Mouse (Mus musculus): ENCODE results near the gene Lrrc39. TPM values are rescaled to one million over a fixed set of nuclear protein-coding genes. Genes with fewer than 3 reads are reported as not detected.

The Lrrc39 gene
- 0.34 and 0.49 TPM in 2 replicates for polyA plus RNA-seq (2014; fragmentation: Nextera tagmentation; extraction: Ambion mirVana)

GRCm38 (mm10) chr3:116562408-116563094, at the start of gene Lrrc39:
Gene Lrrc39 (plus strand): TSS chr3:116562973.
- Histone ChIP-seq H3K4me3 (replicated peaks; ENCODE audit: low read depth, low read length) (no peak within 1 kb of the TSS), H3K4me2 (ENCODE audit: low read length) (no peak within 1 kb of the TSS), H3K27ac (replicated peaks; ENCODE audit: low read depth, low read length) (no peak within 1 kb of the TSS), H3K27me3 (ENCODE audit: control insufficient read depth, insufficient read depth, low read length) (no peaks in the 10 kb centered on the region), H3K36me3 (ENCODE audit: control insufficient read depth, insufficient read depth, low read length) (no peaks in the 10 kb centered on the region), H3K4me1 (ENCODE audit: control insufficient read depth, insufficient read depth, low read length) (no peaks in the 10 kb centered on the region), H3K9me3 (ENCODE audit: control insufficient read depth, low read length) (no peaks in the 10 kb centered on the region), H3K9ac (replicated peaks; ENCODE audit: low read length) (no peak within 1 kb of the TSS)
- 84% methylated on average over 7 of the region's 7 CpGs for WGBS
- ATAC-seq (ENCODE audit: low FRiP score, low TSS enrichment), result no peak
- no peak for DNase-seq

GRCm38 (mm10) chr3:116520141-116520761, 42.5 kb upstream of the Lrrc39 start:
- Histone ChIP-seq H3K9me3 (ENCODE audit: control insufficient read depth, low read length) (no peaks in the 10 kb centered on the region), H3K4me1 (ENCODE audit: control insufficient read depth, insufficient read depth, low read length) (no peaks in the 10 kb centered on the region), H3K4me2 (ENCODE audit: low read length) (no peak overlapping the region), H3K9ac (replicated peaks; ENCODE audit: low read length) (no peak overlapping the region), H3K4me3 (replicated peaks; ENCODE audit: low read depth, low read length) (no peak overlapping the region), H3K27ac (replicated peaks; ENCODE audit: low read depth, low read length) (no peak overlapping the region), H3K27me3 (ENCODE audit: control insufficient read depth, insufficient read depth, low read length) (no peaks in the 10 kb centered on the region), H3K36me3 (ENCODE audit: control insufficient read depth, insufficient read depth, low read length) (0 out of 2 replicates have a peak, but pooled peaks cover 3% of the 10 kb centered on the region)
- 82% methylated on average over 12 of the region's 12 CpGs for WGBS
- ATAC-seq (ENCODE audit: low FRiP score, low TSS enrichment) (no peak), DNase-seq (no peak)

GRCm38 (mm10) chr3:116529741-116530140, 33.0 kb upstream of the Lrrc39 start:
- ATAC-seq (ENCODE audit: low FRiP score, low TSS enrichment) (no peak), DNase-seq (no peak)
- Histone ChIP-seq H3K4me1 (ENCODE audit: control insufficient read depth, insufficient read depth, low read length) (no peaks in the 10 kb centered on the region), H3K9me3 (ENCODE audit: control insufficient read depth, low read length) (no peaks in the 10 kb centered on the region), H3K9ac (replicated peaks; ENCODE audit: low read length) (no peak overlapping the region), H3K36me3 (ENCODE audit: control insufficient read depth, insufficient read depth, low read length) (peaks cover 19% of the 10 kb centered on the region), H3K27ac (replicated peaks; ENCODE audit: low read depth, low read length) (no peak overlapping the region), H3K4me2 (ENCODE audit: low read length) (no peak overlapping the region), H3K27me3 (ENCODE audit: control insufficient read depth, insufficient read depth, low read length) (no peaks in the 10 kb centered on the region), H3K4me3 (replicated peaks; ENCODE audit: low read depth, low read length) (no peak overlapping the region)
- WGBS, result 59% methylated on average over 4 of the region's 5 CpGs

- no peak overlapping the region for H3K27ac ChIP-seq (replicated peaks; ENCODE audit: low read depth, low read length)
- H3K4me1 ChIP-seq (ENCODE audit: control insufficient read depth, insufficient read depth, low read length), result no peaks in the 10 kb centered on the region
- DNase-seq (no peak), ATAC-seq (ENCODE audit: low FRiP score, low TSS enrichment) (no peak)
- H3K27me3 ChIP-seq (ENCODE audit: control insufficient read depth, insufficient read depth, low read length), result no peaks in the 10 kb centered on the region
- H3K9ac ChIP-seq (replicated peaks; ENCODE audit: low read length), result no peak overlapping the region
- WGBS, result 90% methylated on average over 4 of the region's 4 CpGs
- H3K36me3 ChIP-seq (ENCODE audit: control insufficient read depth, insufficient read depth, low read length), result peaks cover 27% of the 10 kb centered on the region
- no peaks in the 10 kb centered on the region for H3K9me3 ChIP-seq (ENCODE audit: control insufficient read depth, low read length)
- no peak overlapping the region for H3K4me2 ChIP-seq (ENCODE audit: low read length)
- no peak overlapping the region for H3K4me3 ChIP-seq (replicated peaks; ENCODE audit: low read depth, low read length)
These were observed 31.9 kb upstream of the Lrrc39 start for GRCm38 (mm10) chr3:116530826-116531225.

- ATAC-seq (ENCODE audit: low FRiP score, low TSS enrichment), result no peak
- 70% methylated on average over 16 of the region's 16 CpGs for WGBS
- H3K9ac ChIP-seq (replicated peaks; ENCODE audit: low read length), result no peak overlapping the region
- H3K4me3 ChIP-seq (replicated peaks; ENCODE audit: low read depth, low read length), result no peak overlapping the region
- H3K4me1 ChIP-seq (ENCODE audit: control insufficient read depth, insufficient read depth, low read length), result no peaks in the 10 kb centered on the region
- H3K9me3 ChIP-seq (ENCODE audit: control insufficient read depth, low read length), result no peaks in the 10 kb centered on the region
- H3K27me3 ChIP-seq (ENCODE audit: control insufficient read depth, insufficient read depth, low read length), result no peaks in the 10 kb centered on the region
- no peak for DNase-seq
- no peak overlapping the region for H3K27ac ChIP-seq (replicated peaks; ENCODE audit: low read depth, low read length)
- H3K4me2 ChIP-seq (ENCODE audit: low read length), result no peak overlapping the region
- H3K36me3 ChIP-seq (ENCODE audit: control insufficient read depth, insufficient read depth, low read length), result peaks cover 58% of the 10 kb centered on the region
These were observed 26.2 kb upstream of the Lrrc39 start for GRCm38 (mm10) chr3:116536428-116537199.

- 47% methylated on average over 6 of the region's 6 CpGs for WGBS
- Histone ChIP-seq H3K4me3 (replicated peaks; ENCODE audit: low read depth, low read length) (no peak overlapping the region), H3K9ac (replicated peaks; ENCODE audit: low read length) (no peak overlapping the region), H3K4me1 (ENCODE audit: control insufficient read depth, insufficient read depth, low read length) (no peaks in the 10 kb centered on the region), H3K36me3 (ENCODE audit: control insufficient read depth, insufficient read depth, low read length) (peaks cover 63% of the 10 kb centered on the region), H3K27me3 (ENCODE audit: control insufficient read depth, insufficient read depth, low read length) (no peaks in the 10 kb centered on the region), H3K9me3 (ENCODE audit: control insufficient read depth, low read length) (no peaks in the 10 kb centered on the region), H3K27ac (replicated peaks; ENCODE audit: low read depth, low read length) (no peak overlapping the region), H3K4me2 (ENCODE audit: low read length) (no peak overlapping the region)
- ATAC-seq (ENCODE audit: low FRiP score, low TSS enrichment) (no peak), DNase-seq (no peak)
These were observed 25.6 kb upstream of the Lrrc39 start for GRCm38 (mm10) chr3:116537200-116537573.

GRCm38 (mm10) chr3:116542070-116542469, 20.7 kb upstream of the Lrrc39 start:
- no peak overlapping the region for H3K9ac ChIP-seq (replicated peaks; ENCODE audit: low read length)
- H3K9me3 ChIP-seq (ENCODE audit: control insufficient read depth, low read length), result no peaks in the 10 kb centered on the region
- H3K36me3 ChIP-seq (ENCODE audit: control insufficient read depth, insufficient read depth, low read length), result peaks cover 60% of the 10 kb centered on the region
- DNase-seq, result no peak
- no peaks in the 10 kb centered on the region for H3K4me1 ChIP-seq (ENCODE audit: control insufficient read depth, insufficient read depth, low read length)
- no peak overlapping the region for H3K4me2 ChIP-seq (ENCODE audit: low read length)
- ATAC-seq (ENCODE audit: low FRiP score, low TSS enrichment), result no peak
- no peak overlapping the region for H3K4me3 ChIP-seq (replicated peaks; ENCODE audit: low read depth, low read length)
- no peaks in the 10 kb centered on the region for H3K27me3 ChIP-seq (ENCODE audit: control insufficient read depth, insufficient read depth, low read length)
- 91% methylated on average over 2 of the region's 2 CpGs for WGBS
- H3K27ac ChIP-seq (replicated peaks; ENCODE audit: low read depth, low read length), result no peak overlapping the region

GRCm38 (mm10) chr3:116542532-116542931, 20.2 kb upstream of the Lrrc39 start:
- H3K27ac ChIP-seq (replicated peaks; ENCODE audit: low read depth, low read length), result no peak overlapping the region

More at GRCm38 (mm10) chr3:116542532-116542931, 20.2 kb upstream of the Lrrc39 start:
- no peaks in the 10 kb centered on the region for H3K9me3 ChIP-seq (ENCODE audit: control insufficient read depth, low read length)
- H3K4me3 ChIP-seq (replicated peaks; ENCODE audit: low read depth, low read length), result no peak overlapping the region
- H3K9ac ChIP-seq (replicated peaks; ENCODE audit: low read length), result no peak overlapping the region
- H3K27me3 ChIP-seq (ENCODE audit: control insufficient read depth, insufficient read depth, low read length), result no peaks in the 10 kb centered on the region
- no peak overlapping the region for H3K4me2 ChIP-seq (ENCODE audit: low read length)
- no peaks in the 10 kb centered on the region for H3K4me1 ChIP-seq (ENCODE audit: control insufficient read depth, insufficient read depth, low read length)
- WGBS, result 85% methylated on average over 3 of the region's 3 CpGs
- DNase-seq (no peak), ATAC-seq (ENCODE audit: low FRiP score, low TSS enrichment) (no peak)
- peaks cover 60% of the 10 kb centered on the region for H3K36me3 ChIP-seq (ENCODE audit: control insufficient read depth, insufficient read depth, low read length)

Data from midbrain, embryonic 14.5 days (tissue).